Mouse (Mus musculus) testis, adult 2 months (tissue): ENCODE data around the gene Cdkn2c. TPM values are rescaled to one million over a fixed set of nuclear protein-coding genes. Genes with fewer than 3 reads are reported as not detected.

Experiments
- H3K27ac ChIP-seq: fragments of 200-500 bp; 2 replicates; pipeline ENCODE4 v1.5.1; 2012; ENCODE audit warnings: low read depth, low read length; ENCODE audit not compliant: control insufficient read depth, insufficient read depth
- H3K27me3 ChIP-seq: fragments of 200-500 bp; 2 replicates; pipeline ENCODE4 v1.6.1; 2012; ENCODE audit warnings: mild to moderate bottlenecking, low read length, moderate library complexity; ENCODE audit not compliant: control insufficient read depth, insufficient read depth
- H3K36me3 ChIP-seq: fragments of 200-500 bp; 2 replicates; pipeline ENCODE4 v1.6.1; 2012; ENCODE audit warnings: mild to moderate bottlenecking, low read length; ENCODE audit not compliant: control insufficient read depth, insufficient read depth
- H3K4me1 ChIP-seq: fragments of 200-500 bp; 2 replicates; pipeline ENCODE4 v1.6.1; 2012; ENCODE audit warnings: low read length; ENCODE audit not compliant: control insufficient read depth, insufficient read depth
- H3K4me3 ChIP-seq: fragments of 200-500 bp; 2 replicates; pipeline ENCODE4 v1.5.1; 2012; ENCODE audit warnings: low read depth, mild to moderate bottlenecking, low read length, moderate library complexity, mixed read lengths; ENCODE audit not compliant: control insufficient read depth
- CTCF ChIP-seq: fragments of 200-500 bp; IDR thresholded peaks from 2 replicates; pipeline ENCODE4 v1.5.1; 2012; ENCODE audit warnings: low read depth, mild to moderate bottlenecking, inconsistent platforms, low read length, moderate library complexity; ENCODE audit not compliant: control insufficient read depth, insufficient read depth, insufficient replicate concordance
- POLR2A ChIP-seq: fragments of 200-500 bp; IDR thresholded peaks from 2 replicates; pipeline ENCODE4 v1.6.1; 2012; ENCODE audit warnings: low read depth, mild to moderate bottlenecking, inconsistent platforms, low read length, moderate library complexity; ENCODE audit not compliant: control insufficient read depth
- polyA plus RNA-seq: library from polyadenylated mRNA; depleted of rRNA; stranded (reverse); fragments of >200 nt; gene quantifications from 2 replicates; pipeline ENCODE4 v1.2.3, GENCODE M21; 2012

Cdkn2c gene
- polyA plus RNA-seq, 1 experiment = 52.0 TPM

DNA sequence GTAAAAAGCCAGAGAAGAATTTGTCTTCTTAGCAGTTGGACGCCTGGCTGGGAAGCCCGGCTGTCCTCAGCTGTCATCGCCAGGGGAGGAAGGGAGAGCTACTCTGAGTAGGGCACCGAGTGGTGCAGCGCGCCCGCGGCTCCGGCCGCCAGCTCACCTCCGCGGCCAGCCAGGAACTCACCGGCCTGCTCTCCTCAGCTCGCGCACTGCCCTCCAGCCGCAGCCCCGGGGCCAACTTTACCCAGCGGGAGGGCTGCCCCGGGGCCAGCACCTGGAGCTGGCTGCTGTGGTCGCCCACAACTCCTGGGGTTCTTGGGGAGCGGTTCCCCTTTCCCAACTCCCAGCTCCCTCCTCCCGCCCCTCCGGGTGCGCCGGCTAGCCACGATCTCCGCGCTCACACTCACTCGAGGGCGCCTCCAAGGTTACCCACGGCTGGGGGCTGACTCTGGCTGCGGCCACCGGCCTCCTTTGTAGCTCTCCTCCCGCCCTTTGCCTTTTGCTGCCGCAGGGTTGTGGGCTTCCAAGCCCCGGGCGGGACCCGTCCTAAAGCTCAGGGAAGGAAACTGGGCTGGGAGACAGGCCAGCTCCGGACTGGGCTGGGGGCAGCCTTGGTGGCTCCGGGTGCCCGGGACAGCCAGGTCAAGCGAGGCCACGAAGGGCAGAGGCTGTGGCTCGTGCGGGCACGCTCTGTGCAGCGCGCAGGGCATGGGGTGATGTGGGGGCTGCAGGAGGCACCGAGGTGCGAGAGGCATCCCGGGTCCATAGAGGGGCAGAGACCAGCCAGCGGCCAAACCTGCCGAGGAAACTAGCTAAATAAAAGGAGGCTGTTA lies 9.8 kb downstream of the Cdkn2c start:
- Histone ChIP-seq H3K4me3 (peak overlapping the region; percentile 80), H3K36me3 (0 out of 2 replicates have a peak, but pooled peaks cover 2% of the 10 kb centered on the region), H3K27me3 (no peaks in the 10 kb centered on the region), H3K27ac (peak overlapping the region; percentile 27; the same call in 1 of the 2 replicates), H3K4me1 (peaks cover 10% of the 10 kb centered on the region)
- no peak for TF ChIP-seq CTCF
- no peak for TF ChIP-seq POLR2A

DNA sequence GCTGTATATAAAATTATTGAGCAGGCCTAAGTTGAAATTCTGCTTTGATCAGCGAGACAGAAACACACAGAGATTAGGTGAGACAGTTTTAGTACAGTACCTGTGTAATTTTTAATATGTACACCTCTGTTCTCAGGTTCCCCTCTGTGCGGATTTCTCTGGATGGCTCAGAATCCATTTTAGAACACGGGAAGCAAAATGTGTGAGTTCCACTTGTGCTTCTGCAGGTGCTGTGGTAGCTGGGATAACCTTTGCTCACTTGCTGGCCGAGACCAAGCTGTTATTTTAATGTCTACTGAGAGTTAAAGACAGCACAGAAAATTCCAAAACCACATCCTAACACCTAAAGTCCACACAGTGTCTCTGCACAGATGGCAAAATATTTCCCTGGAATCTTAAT lies 10.7 kb downstream of the Cdkn2c start:
- Histone ChIP-seq H3K27me3 (no peaks in the 10 kb centered on the region), H3K27ac (no peak overlapping the region), H3K36me3 (0 out of 2 replicates have a peak, but pooled peaks cover under 1% of the 10 kb centered on the region), H3K4me3 (no peak overlapping the region), H3K4me1 (peaks cover 10% of the 10 kb centered on the region)
- no peak for TF ChIP-seq CTCF
- TF ChIP-seq POLR2A = no peak

DNA sequence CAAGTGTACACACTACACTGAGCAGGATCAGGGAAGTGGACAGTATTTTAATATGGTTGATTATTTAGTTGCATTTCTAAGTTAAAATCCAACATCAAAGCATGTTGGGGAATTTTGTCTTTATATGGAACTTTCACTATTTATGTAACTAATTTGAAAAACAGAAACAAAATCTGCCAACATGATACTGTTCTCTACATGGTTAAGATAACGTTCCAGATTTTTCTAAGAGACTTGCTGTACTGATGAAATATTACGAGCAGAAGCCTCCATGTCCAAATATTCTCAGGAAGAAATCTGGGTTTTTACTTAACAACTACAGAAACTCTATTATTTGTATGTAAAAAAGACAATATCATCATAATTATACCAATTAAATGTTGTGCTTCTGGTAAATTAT lies 11.3 kb downstream of the Cdkn2c start:
- TF ChIP-seq CTCF = no peak
- TF ChIP-seq POLR2A = no peak
- Histone ChIP-seq H3K4me3 (no peak overlapping the region), H3K27me3 (no peaks in the 10 kb centered on the region)

DNA sequence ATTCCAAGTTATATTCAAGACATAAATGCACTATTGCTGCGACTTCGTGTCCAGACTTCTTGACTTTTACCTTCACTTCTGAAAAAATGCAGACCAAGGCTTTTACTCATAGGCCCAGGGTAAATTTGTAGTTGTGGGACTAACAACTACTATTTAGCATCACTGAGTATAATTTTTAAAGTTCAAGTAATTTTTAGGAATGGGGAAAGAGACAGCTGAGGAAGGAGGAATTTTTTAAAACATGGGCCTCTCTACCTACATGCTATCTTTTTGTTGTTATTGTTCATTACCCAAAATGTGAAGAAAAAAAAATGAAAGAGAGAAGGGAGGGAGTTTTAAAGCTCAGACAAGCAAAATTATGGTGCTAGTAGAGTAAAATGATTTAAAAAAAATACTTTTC lies 12.3 kb downstream of the Cdkn2c start:
- Histone ChIP-seq H3K27ac (no peak overlapping the region), H3K27me3 (no peaks in the 10 kb centered on the region), H3K4me3 (no peak overlapping the region), H3K4me1 (peaks cover 7% of the 10 kb centered on the region), H3K36me3 (no peaks in the 10 kb centered on the region)
- TF ChIP-seq CTCF (no peak), POLR2A (no peak)

More for the DNA sequence above, 11.3 kb downstream of the Cdkn2c start:
- Histone ChIP-seq H3K36me3 (no peaks in the 10 kb centered on the region), H3K4me1 (peaks cover 7% of the 10 kb centered on the region), H3K27ac (no peak overlapping the region)

DNA sequence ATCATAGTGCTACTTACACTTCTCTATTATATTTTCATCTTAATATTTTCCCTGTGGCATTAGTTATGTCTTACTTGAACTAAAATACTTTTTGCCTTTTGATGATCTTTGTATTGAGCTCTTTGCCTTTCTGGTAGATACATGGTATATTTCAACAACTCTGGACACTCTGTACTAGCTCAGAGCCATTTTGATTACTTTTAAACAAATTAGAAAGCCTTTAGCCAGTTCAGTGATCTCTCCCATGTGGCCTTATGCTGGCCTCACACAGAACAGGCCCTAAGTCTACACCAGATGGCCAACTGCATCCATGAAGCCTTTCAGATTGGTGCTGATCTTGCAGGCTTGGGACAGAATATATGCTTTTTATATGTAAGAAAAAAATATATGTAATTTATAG lies 13.7 kb downstream of the Cdkn2c start:
- H3K27me3 ChIP-seq = no peaks in the 10 kb centered on the region
- no peaks in the 10 kb centered on the region for H3K36me3 ChIP-seq
- peaks cover 7% of the 10 kb centered on the region for H3K4me1 ChIP-seq
- H3K27ac ChIP-seq = no peak overlapping the region
- no peak overlapping the region for H3K4me3 ChIP-seq
- TF ChIP-seq POLR2A (no peak), CTCF (no peak)

DNA sequence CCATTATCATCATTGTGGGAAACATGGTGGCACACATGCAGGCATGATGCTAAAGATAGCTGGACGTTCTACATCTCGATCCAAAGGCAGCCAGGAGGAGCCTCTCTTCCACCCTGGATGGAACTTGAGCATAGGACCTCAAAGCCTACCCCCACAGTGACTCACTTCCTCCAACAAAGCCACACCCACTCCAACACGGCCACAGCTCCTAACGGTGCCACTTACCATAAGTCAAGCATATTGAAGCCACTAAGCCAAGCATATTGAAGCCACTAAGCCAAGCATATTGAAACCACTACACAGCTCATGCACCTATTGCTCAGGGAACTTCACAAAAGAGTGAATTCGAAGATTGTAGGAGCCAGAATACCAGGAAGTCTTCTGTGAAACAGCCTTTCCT lies 17.7 kb downstream of the Cdkn2c start:
- Histone ChIP-seq H3K4me3 (no peak overlapping the region), H3K36me3 (no peaks in the 10 kb centered on the region), H3K4me1 (no peaks in the 10 kb centered on the region), H3K27ac (no peak overlapping the region), H3K27me3 (no peaks in the 10 kb centered on the region)
- TF ChIP-seq POLR2A (no peak), CTCF (no peak)

DNA sequence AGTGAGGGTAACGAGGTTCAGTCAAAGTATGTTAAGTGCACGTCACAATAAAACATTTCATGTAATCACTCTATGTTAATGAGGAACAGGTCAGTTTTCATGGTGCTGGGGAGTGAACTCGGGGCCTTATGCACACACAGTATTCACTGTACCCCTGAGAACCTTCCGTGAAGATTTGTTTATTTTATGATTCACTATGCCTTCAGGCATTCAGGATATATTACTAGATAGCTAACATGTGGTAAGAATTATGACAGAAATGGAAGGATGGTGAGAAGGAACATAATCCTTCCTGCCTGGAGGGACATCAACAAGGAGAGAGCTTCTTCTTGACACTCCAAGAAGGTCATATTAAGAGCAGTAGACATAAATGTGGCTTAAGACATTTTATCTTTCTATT lies 19.7 kb downstream of the Cdkn2c start:
- Histone ChIP-seq H3K36me3 (no peaks in the 10 kb centered on the region), H3K4me3 (no peak overlapping the region), H3K27me3 (no peaks in the 10 kb centered on the region), H3K27ac (no peak overlapping the region), H3K4me1 (no peaks in the 10 kb centered on the region)
- TF ChIP-seq POLR2A = no peak
- no peak for TF ChIP-seq CTCF
